Mouse (Mus musculus) liver, adult 2 months (tissue): ENCODE results near the gene Crispld2.

ENCODE experiments used
- CTCF ChIP-seq: fragments of 200-500 bp; IDR thresholded peaks from 2 replicates; pipeline ENCODE4 v1.5.1; 2011; ENCODE audit warnings: low read depth, low read length, control low read depth
- POLR2A ChIP-seq: fragments of 200-500 bp; IDR thresholded peaks from 2 replicates; pipeline ENCODE4 v1.6.1; 2011; ENCODE audit warnings: low read length, control low read depth; ENCODE audit not compliant: insufficient read depth; ENCODE audit errors: extremely low read depth

GRCm38 (mm10) chr8:120078080-120078479 lies 85.8 kb downstream of the Crispld2 start:
- TF ChIP-seq CTCF (peak; percentile 81), POLR2A (no peak)
